Mouse (Mus musculus): ENCODE results near the gene Plk5.

Plk5 gene

GRCm38 (mm10) chr10:80343425-80343895, 12.8 kb upstream of the Plk5 start:
- no peak for TF ChIP-seq GATA4 (IDR thresholded peaks at IDR 0.05; ENCODE audit: insufficient replicate concordance, low read length)

- TF ChIP-seq GATA4 (IDR thresholded peaks at IDR 0.05; ENCODE audit: insufficient replicate concordance, low read length) = no peak
Measured at GRCm38 (mm10) chr10:80344131-80344661, 12.1 kb upstream of the Plk5 start.

GRCm38 (mm10) chr10:80345122-80345521, 11.1 kb upstream of the Plk5 start:
- no peak for TF ChIP-seq GATA4 (IDR thresholded peaks at IDR 0.05; ENCODE audit: insufficient replicate concordance, low read length)

DNA sequence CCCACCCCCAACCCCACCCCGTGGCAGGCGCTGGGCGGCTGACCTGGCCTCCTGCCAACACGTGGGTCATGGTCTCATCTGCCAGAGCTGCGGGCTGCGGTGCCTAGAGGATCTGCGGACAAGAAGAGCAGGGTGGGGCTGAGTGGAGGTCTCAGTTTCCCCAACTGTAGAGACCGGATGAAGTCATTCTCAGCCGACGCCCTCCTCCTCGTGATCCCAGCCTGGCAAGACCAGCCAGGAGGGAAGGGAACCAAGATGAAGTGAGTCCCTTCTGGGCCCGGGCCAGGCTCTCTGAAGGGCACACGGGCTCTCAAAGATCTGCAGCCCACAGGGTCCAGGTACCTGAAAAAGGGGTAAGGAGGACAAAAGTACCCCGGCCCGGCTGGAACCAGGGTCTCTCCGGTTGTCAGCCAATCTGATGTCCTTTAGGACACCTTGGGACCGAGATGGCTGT, 8.7 kb upstream of the Plk5 start:
- TF ChIP-seq GATA4 (IDR thresholded peaks at IDR 0.05; ENCODE audit: insufficient replicate concordance, low read length) = no peak

DNA sequence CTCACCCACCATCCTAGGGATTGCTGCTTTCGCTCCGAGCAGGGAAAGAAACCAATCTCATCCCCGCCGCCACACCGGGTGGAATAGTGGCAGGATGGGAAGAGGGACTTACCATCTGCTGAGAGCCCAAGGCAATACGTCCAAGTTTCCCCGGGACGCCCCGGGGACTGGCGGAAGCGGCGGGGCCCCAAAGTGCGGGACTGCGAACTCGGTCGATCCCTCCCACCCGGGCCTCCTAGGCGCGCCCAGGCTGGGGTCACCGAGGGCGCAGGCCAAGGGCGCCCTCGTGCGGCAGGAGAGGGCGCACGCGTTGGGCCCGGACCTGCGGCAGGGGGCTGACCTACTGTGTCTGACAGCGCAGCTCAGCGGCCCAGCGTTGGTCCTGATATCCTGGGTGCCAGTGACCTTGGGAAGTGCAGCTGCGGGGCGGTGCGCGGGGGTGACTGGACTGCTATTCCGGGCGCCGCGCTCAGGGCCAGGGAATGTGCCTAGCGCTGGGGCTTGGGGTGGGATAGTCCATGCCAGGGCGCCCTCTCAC, 7.9 kb upstream of the Plk5 start, which contains the start of gene Adamtsl5:
Gene Adamtsl5, minus strand, starts transcription at position 169 of the 538 bp plus-strand sequence.
- TF ChIP-seq GATA4 (IDR thresholded peaks at IDR 0.05; ENCODE audit: insufficient replicate concordance, low read length) = no peak

GRCm38 (mm10) chr10:80348981-80349380, 7.3 kb upstream of the Plk5 start:
- TF ChIP-seq GATA4 (IDR thresholded peaks at IDR 0.05; ENCODE audit: insufficient replicate concordance, low read length) = no peak

GRCm38 (mm10) chr10:80350292-80350691, 6.0 kb upstream of the Plk5 start:
- TF ChIP-seq GATA4 (IDR thresholded peaks at IDR 0.05; ENCODE audit: insufficient replicate concordance, low read length) = no peak

DNA sequence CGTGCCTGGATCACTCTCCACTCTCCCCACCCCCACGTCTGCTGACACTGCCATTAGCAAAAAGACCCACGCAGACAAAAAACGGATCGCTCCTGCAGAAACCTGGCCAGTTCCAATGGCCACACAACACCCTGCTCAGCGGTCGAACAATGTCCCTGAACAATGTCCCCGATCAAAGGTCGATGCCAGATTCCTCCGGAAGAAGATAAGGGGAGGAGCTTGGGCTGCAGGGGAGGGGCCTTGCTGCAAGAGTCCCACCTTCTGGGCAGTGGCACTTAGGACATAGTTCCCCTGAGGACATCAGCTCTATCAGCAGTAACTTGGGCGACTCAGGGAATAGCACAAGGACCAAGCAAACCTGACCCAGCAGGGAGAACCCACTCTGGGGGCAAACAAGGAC, 4.4 kb upstream of the Plk5 start:
- peak; percentile 65; the same call in 1 of the 2 replicates for TF ChIP-seq GATA4 (IDR thresholded peaks at IDR 0.05; ENCODE audit: insufficient replicate concordance, low read length)

GRCm38 (mm10) chr10:80352727-80353126, 3.5 kb upstream of the Plk5 start:
- TF ChIP-seq GATA4 (IDR thresholded peaks at IDR 0.05; ENCODE audit: insufficient replicate concordance, low read length) = no peak

GRCm38 (mm10) chr10:80355431-80355830, 828 bp upstream of the Plk5 start:
- no peak for TF ChIP-seq GATA4 (IDR thresholded peaks at IDR 0.05; ENCODE audit: insufficient replicate concordance, low read length)

- no peak for TF ChIP-seq GATA4 (IDR thresholded peaks at IDR 0.05; ENCODE audit: insufficient replicate concordance, low read length)
Measured at GRCm38 (mm10) chr10:80356737-80357136, 478 bp downstream of the Plk5 start.

DNA sequence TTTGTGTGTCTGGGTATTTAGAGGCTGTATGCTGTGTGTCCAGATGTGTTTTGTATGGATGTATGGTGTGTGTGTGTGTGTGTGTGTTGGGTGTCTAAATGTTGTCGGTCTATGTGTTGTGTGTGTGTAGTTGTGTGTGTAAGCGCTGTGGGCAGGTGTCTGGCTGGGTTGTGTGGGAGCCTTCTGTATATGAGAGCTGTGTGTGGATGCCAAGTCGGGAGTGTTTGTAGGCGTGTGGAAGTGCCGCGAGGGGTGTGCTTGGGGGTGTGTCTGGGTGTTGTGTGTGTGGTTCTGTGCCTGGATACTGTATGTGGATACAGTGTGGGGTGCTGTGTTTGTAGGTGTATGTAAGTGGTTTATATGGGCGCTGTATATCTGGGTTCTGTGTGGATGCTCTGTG, 1.1 kb downstream of the Plk5 start:
- no peak for TF ChIP-seq GATA4 (IDR thresholded peaks at IDR 0.05; ENCODE audit: insufficient replicate concordance, low read length)

DNA sequence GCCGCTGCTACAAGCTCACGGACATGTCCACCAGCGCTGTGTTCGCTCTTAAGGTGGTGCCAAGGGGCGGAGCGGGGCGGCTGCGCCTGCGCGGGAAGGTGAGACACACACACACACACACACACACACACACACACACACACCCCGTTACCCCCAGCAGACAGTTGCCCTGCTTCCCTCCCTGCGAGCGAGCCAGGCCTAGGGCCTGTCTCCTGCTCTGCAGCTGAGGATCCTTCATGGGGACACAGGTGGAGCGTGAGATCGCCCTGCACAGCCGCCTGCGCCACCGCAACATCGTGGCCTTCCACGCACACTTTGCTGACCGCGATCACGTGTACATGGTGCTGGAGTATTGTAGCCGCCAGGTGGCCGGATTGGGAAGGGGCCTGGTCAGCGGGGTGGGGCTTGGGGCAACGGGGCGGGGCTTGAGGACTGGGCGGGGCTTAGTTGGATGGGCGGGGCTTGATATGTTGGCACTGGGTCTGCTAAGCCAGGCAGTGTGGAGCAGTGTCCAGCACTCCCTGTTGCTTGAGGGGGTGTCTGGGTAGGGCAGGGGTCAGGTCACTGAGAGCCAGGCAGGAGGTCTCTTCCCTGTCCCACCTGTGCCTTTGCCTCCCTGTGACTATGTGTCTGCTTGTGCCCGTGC, 1.9 kb downstream of the Plk5 start:
- no peak for TF ChIP-seq GATA4 (IDR thresholded peaks at IDR 0.05; ENCODE audit: insufficient replicate concordance, low read length)

DNA sequence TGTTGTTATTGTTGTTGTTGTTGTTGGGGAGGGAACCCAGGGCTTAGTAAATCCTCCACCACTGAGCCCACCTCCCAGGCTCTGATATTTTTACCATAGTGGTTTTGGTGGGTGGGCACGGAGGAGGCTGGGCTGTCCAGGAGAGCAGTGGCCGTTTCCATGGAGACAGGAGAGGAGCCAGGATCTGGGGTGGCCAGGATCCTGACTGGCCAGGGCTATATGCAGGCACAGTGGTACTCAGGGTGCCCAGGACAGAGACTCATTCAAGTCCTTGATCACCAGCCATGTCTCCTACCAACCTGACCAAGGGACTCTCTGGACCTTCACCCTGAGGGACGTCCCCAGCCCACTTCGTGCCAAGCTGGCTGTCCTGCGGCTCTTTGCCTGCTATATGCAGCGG, 7.5 kb downstream of the Plk5 start:
- no peak for TF ChIP-seq GATA4 (IDR thresholded peaks at IDR 0.05; ENCODE audit: insufficient replicate concordance, low read length)

GRCm38 (mm10) chr10:80365736-80366135, 9.5 kb downstream of the Plk5 start:
- no peak for TF ChIP-seq GATA4 (IDR thresholded peaks at IDR 0.05; ENCODE audit: insufficient replicate concordance, low read length)

DNA sequence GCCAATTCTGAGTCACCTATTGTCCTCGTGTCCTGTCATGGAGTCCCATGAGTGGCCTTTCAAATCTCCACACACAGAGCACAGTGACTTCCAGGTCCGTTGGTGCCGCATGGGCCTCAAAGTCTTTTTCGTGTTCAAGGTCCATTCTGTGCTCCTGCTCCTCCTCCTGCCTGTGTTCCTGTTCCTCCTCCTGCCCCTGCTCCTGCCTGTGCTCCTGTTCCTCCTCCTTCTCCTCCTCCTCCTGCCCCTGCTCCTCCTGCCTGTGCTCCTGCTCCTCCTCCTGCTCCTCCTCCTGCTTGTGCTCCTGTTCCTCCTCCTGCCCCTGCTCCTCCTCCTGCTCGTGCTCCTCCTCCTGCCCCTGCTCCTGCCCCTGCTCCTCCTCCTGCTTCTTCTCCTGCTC, 11.7 kb downstream of the Plk5 start:
- no peak for TF ChIP-seq GATA4 (IDR thresholded peaks at IDR 0.05; ENCODE audit: insufficient replicate concordance, low read length)
